Mouse (Mus musculus) forebrain, embryonic 14.5 days (tissue): ENCODE results near the gene Asb3. TPM values are rescaled to one million over a fixed set of nuclear protein-coding genes. Genes with fewer than 3 reads are reported as not detected.
"Not testable (repeated sequence)": the region's sequence is repeated elsewhere in the genome, so short reads cannot be mapped to it uniquely, and the experiment has no call there.

Source experiments
- ATAC-seq: fragments of 200-750 bp; cut with Nextera tagmentation; 2 replicates; pipeline ENCODE4 v1.8.0; 2017; ENCODE audit warnings: mild to moderate bottlenecking, moderate library complexity
- DNase-seq: peaks from one replicate; pipeline ENCODE4 v3.0.0-alpha.2; 2015; ENCODE audit warnings: low spot score
- H3K27ac ChIP-seq: fragments of 300-500 bp; sonication (generic); 2 replicates; pipeline ENCODE4 v1.5.1; 2014; ENCODE audit warnings: low read depth, mild to moderate bottlenecking, control low read depth, low read length, moderate library complexity
- H3K27me3 ChIP-seq: fragments of 300-500 bp; sonication (generic); replicated peaks from 2 replicates; pipeline ENCODE4 v1.6.1; 2014; ENCODE audit warnings: low read length, control low read depth, mixed read lengths; ENCODE audit not compliant: control insufficient read depth, insufficient read depth
- H3K36me3 ChIP-seq: fragments of 300-500 bp; sonication (generic); 2 replicates; pipeline ENCODE4 v1.6.1; 2014; ENCODE audit warnings: low read length, control low read depth; ENCODE audit not compliant: control insufficient read depth, insufficient read depth
- H3K4me1 ChIP-seq: fragments of 300-500 bp; sonication (generic); 2 replicates; pipeline ENCODE4 v1.6.1; 2014; ENCODE audit warnings: antibody characterized with exemption, low read length, control low read depth; ENCODE audit not compliant: control insufficient read depth, insufficient read depth
- H3K4me2 ChIP-seq: fragments of 300-500 bp; sonication (generic); 2 replicates; pipeline ENCODE4 v1.6.1; 2014; ENCODE audit warnings: mild to moderate bottlenecking, control low read depth, low read length
- H3K4me3 ChIP-seq: fragments of 300-500 bp; sonication (generic); 2 replicates; pipeline ENCODE4 v1.5.1; 2014; ENCODE audit warnings: low read depth, low read length, control low read depth
- H3K9ac ChIP-seq: fragments of 300-500 bp; sonication (generic); 2 replicates; pipeline ENCODE4 v1.6.1; 2014; ENCODE audit warnings: mild to moderate bottlenecking, low read length, control low read depth, moderate library complexity
- H3K9me3 ChIP-seq: fragments of 300-500 bp; sonication (generic); replicated peaks from 2 replicates; pipeline ENCODE4 v1.6.1; 2016; ENCODE audit warnings: low read length, control low read depth, mixed read lengths; ENCODE audit not compliant: control insufficient read depth
- WGBS: fragments of 180-500 bp; shearing (Covaris S2); extraction: QIAGEN DNeasy Blood & Tissue Kit; methylation state at CpG from one replicate; pipeline ENCODE4 v1.1.7; 2014; 5-methylcytosine and 5-hydroxymethylcytosine counted together
- polyA plus RNA-seq: library from polyadenylated mRNA; unstranded; fragments of >200 nt; fragmentation: Nextera tagmentation; extraction: Ambion mirVana; gene quantifications from 2 replicates; pipeline ENCODE4 v1.2.1, GENCODE M21; 2014

Gene Asb3
- polyA plus RNA-seq, 1 experiment from 2014 or later = 39.6 TPM

GRCm38 (mm10) chr11:31138394-31138793 lies 253.2 kb downstream of the Asb3 start:
- not testable (repeated sequence) for H3K4me3 ChIP-seq, H3K27me3 ChIP-seq, H3K9ac ChIP-seq, H3K4me1 ChIP-seq, H3K9me3 ChIP-seq, H3K4me2 ChIP-seq, DNase-seq, ATAC-seq, H3K27ac ChIP-seq, H3K36me3 ChIP-seq
- 79% methylated on average over 1 of the region's 1 CpGs for WGBS

Other genes with a start within 250 kb of the Asb3 start
- gene Acyp2, start 235.8 kb upstream of the Asb3 start, polyA plus RNA-seq = 10.1 and 13.3 TPM in 2 replicates
- 21.3 and 22.7 TPM in 2 replicates for gene Psme4, start 113.7 kb upstream of the Asb3 start, polyA plus RNA-seq
- gene Gpr75, start 58 bp upstream of the Asb3 start, polyA plus RNA-seq = 4.2 and 5.2 TPM in 2 replicates
- 7.6 and 10.7 TPM in 2 replicates for gene Erlec1, start 68.9 kb downstream of the Asb3 start, polyA plus RNA-seq
- 24.4 and 28.7 TPM in 2 replicates for gene Chac2, start 100.9 kb downstream of the Asb3 start, polyA plus RNA-seq